7 mouse cellular contexts compared by ENCODE assay signal in the genomic region with DNA sequence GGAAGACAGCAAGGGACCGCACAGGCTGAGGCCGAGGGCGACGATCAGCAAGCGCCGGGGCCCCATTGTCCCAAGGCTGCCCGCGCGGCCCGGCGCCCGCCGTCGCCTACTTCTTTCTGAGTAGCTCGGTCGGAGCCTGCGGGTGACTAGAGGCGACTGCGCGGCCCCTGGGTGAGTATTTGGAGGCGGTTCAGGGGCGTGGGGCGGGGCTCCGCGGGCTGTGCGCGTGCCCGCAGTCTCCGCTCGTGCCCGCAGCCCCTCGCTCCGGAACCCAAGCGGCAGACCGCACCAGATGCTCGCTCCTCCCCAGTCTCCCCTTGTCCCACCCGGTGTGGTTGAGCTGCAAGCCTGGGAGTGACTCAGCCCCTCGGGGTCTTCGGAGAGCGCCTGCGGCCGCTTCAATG. TPM values are rescaled to one million over a fixed set of nuclear protein-coding genes. Genes with fewer than 3 reads are reported as not detected.
DNase-seq lines count a peak whose midpoint lies in the region; ATAC-seq lines count a peak whose summit lies in the region.

TSS of gene F2r (minus strand) at position 179 of the 404 bp plus-strand sequence.

- DNase-seq in adrenal gland, adult 8-10 months, result peak; percentile 85
- peak; percentile 92 for DNase-seq in embryo, embryonic 9.5 days (ENCODE audit: extremely low spot score)
- DNase-seq in gastrocnemius, postnatal 4 days (ENCODE audit: low spot score in 2 of 2), result peak; percentile 84 to 86
- peak; percentile 92 for DNase-seq in limb, embryonic 11.5 days (ENCODE audit: low spot score)
- DNase-seq in skeletal muscle tissue, adult 2 months (ENCODE audit: low read depth, low spot score), result peak; percentile 45

- no peaks in the 10 kb centered on the region for H3K27me3 ChIP-seq in intestine, embryonic 16.5 days (replicated peaks; ENCODE audit: control insufficient read depth, insufficient read depth, low read length)
- H3K27me3 ChIP-seq in limb, embryonic 11.5 days (ENCODE audit: control insufficient read depth, insufficient read depth, low read length), result no peaks in the 10 kb centered on the region
- H3K27me3 ChIP-seq in midbrain, embryonic 12.5 days, result no peaks in the 10 kb centered on the region; the same call in 1 of the 2 replicates

- peak within 1 kb of the TSS; percentile 91 for H3K4me2 ChIP-seq in intestine, embryonic 16.5 days (ENCODE audit: low read depth, low read length)
- peak within 1 kb of the TSS; percentile 88 for H3K4me2 ChIP-seq in limb, embryonic 11.5 days (ENCODE audit: low read depth, severe bottlenecking)
- peak within 1 kb of the TSS; percentile 86 for H3K4me2 ChIP-seq in midbrain, embryonic 12.5 days (replicated peaks)

- under 1% methylated on average over 37 of the region's 42 CpGs for WGBS in intestine, embryonic 16.5 days
- WGBS in limb, embryonic 11.5 days, result 1% methylated on average over 35 of the region's 42 CpGs
- WGBS in midbrain, embryonic 12.5 days, result under 1% methylated on average over 42 of the region's 42 CpGs

- ATAC-seq in intestine, embryonic 16.5 days, result peak; percentile 95
- ATAC-seq in limb, embryonic 11.5 days (ENCODE audit: insufficient number of reproducible peaks, low FRiP score, low TSS enrichment, low read depth), result peak; percentile 94
- peak; percentile 96 for ATAC-seq in midbrain, embryonic 12.5 days (ENCODE audit: low FRiP score, low read depth)

- peak within 1 kb of the TSS; percentile 76 for H3K4me3 ChIP-seq in intestine, embryonic 16.5 days (ENCODE audit: low read length)
- H3K4me3 ChIP-seq in limb, embryonic 11.5 days (ENCODE audit: low read depth, low read length), result peak within 1 kb of the TSS; percentile 79
- peak within 1 kb of the TSS; percentile 88 for H3K4me3 ChIP-seq in midbrain, embryonic 12.5 days

- H3K4me1 ChIP-seq in intestine, embryonic 16.5 days (ENCODE audit: control insufficient read depth, insufficient read depth, low read length), result peaks cover 16% of the 10 kb centered on the region
- peaks cover 14% of the 10 kb centered on the region for H3K4me1 ChIP-seq in limb, embryonic 11.5 days (ENCODE audit: control insufficient read depth, insufficient read depth, low read length)
- H3K4me1 ChIP-seq in midbrain, embryonic 12.5 days, result peaks cover 37% of the 10 kb centered on the region

- peak within 1 kb of the TSS; percentile 60 for H3K27ac ChIP-seq in intestine, embryonic 16.5 days (ENCODE audit: low read length)
- peak within 1 kb of the TSS; percentile 79 for H3K27ac ChIP-seq in limb, embryonic 11.5 days (replicated peaks; ENCODE audit: low read depth, low read length)
- peak within 1 kb of the TSS; percentile 80 for H3K27ac ChIP-seq in midbrain, embryonic 12.5 days (replicated peaks)

- H3K9me3 ChIP-seq in intestine, embryonic 16.5 days (ENCODE audit: control insufficient read depth, low read length), result no peaks in the 10 kb centered on the region
- H3K9me3 ChIP-seq in limb, embryonic 11.5 days (ENCODE audit: control insufficient read depth, low read length), result no peaks in the 10 kb centered on the region
- H3K9me3 ChIP-seq in midbrain, embryonic 12.5 days, result no peaks in the 10 kb centered on the region

- H3K9ac ChIP-seq in intestine, embryonic 16.5 days (ENCODE audit: low read depth, low read length), result peak within 1 kb of the TSS; percentile 78
- H3K9ac ChIP-seq in limb, embryonic 11.5 days (ENCODE audit: low read length), result peak within 1 kb of the TSS; percentile 93
- H3K9ac ChIP-seq in midbrain, embryonic 12.5 days (replicated peaks), result peak within 1 kb of the TSS; percentile 86

- no peaks in the 10 kb centered on the region for H3K36me3 ChIP-seq in intestine, embryonic 16.5 days (ENCODE audit: control insufficient read depth, insufficient read depth, low read length)
- peaks cover 3% of the 10 kb centered on the region; the same call in 1 of the 2 replicates for H3K36me3 ChIP-seq in limb, embryonic 11.5 days (ENCODE audit: control insufficient read depth, insufficient read depth, low read length)
- H3K36me3 ChIP-seq in midbrain, embryonic 12.5 days, result no peaks in the 10 kb centered on the region

RNA-seq across cellular contexts. Expression of gene F2r, which starts in this region (rescaled TPM):
- 100 to 1,000 TPM; 116 to 170 (median 135) TPM for total RNA-seq in adrenal gland, adult 8-10 months (2022)
- 10 to 100 TPM; 30.2 to 33.2 TPM for total RNA-seq in gastrocnemius, postnatal 4 days (2021)
- 41.0 and 41.7 TPM in 2 replicates for polyA plus RNA-seq in intestine, embryonic 16.5 days (2015; fragmentation: Nextera tagmentation; extraction: Ambion mirVana)
- polyA plus RNA-seq in limb, embryonic 11.5 days (2014; fragmentation: Nextera tagmentation; extraction: Ambion mirVana), result 147 and 157 TPM in 2 replicates
- 106 and 110 TPM in 2 replicates for polyA plus RNA-seq in midbrain, embryonic 12.5 days (2016; fragmentation: Nextera tagmentation; extraction: Ambion mirVana)

Comparison
In these comparisons a context has a peak if more than half of its experiments do, and no peak if none do; other contexts are left out.
1. Peak in every context shown above with its lines: DNase-seq, ATAC-seq, H3K4me3 ChIP-seq and H3K27ac ChIP-seq.